Mouse (Mus musculus) brain, adult 2 months (tissue): ENCODE measurements around the gene Gm21996.
"Not testable (repeated sequence)": the region's sequence is repeated elsewhere in the genome, so short reads cannot be mapped to it uniquely, and the experiment has no call there.

Source experiments
- DNase-seq: peaks from one replicate; pipeline ENCODE4 v3.0.0; 2011; ENCODE audit warnings: low read depth, low spot score

Gm21996 gene

DNA sequence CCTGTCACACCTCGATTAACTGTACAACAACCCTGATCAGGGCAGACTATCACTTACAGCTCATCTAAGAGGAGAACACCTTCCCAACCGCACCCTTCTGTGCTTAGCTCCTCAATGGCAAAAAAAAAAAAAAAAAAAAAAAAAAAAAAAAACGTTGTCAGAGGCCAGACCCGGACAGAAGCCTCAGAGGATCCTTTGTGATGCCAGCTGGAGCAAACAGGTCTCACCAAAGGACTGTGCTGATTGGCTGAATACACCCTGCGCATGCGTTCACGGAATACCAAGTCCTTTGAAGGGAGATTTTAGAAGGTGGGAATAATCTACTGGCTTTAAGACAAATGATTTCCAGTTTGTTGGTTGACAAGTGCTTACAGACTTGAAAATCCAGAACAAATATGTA lies at the start of gene Gm21996:
TSS of gene Gm21996 (minus strand) at position 101 of the 400 bp plus-strand sequence.
- DNase-seq = not testable (repeated sequence)
